Mouse (Mus musculus): ENCODE results near the gene Ttc28. TPM values are rescaled to one million over a fixed set of nuclear protein-coding genes. Genes with fewer than 3 reads are reported as not detected.
A peak's percentile ranks its signal among the peaks of the same experiment; 100 is the strongest.

Ttc28 gene
- polyA plus RNA-seq, 1 experiment from 2014 or later: 4.2 TPM

DNA sequence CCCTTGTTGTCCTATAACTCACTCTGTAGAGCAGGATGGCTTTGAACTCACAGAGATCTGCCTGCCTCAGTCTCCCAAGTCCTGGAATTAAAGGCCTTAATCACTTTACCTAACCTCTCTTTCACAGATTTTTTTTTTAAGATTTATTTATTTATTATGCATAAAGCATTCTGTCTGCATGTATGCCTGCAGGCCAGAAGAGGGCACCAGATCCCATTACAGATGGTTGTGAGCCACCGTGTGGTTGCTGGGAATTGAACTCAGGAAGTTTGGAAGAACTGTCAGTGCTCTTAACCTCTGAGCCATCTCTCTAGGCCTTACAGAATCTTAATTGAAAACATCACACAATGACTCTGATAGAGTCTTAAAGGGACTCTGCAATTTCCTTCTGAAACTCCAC is 26.6 kb upstream of the Ttc28 start:
- 75% methylated on average over 1 of the region's 1 CpGs for WGBS
- Histone ChIP-seq H3K9ac (ENCODE audit: low read depth, low read length) (no peak overlapping the region), H3K4me1 (ENCODE audit: control insufficient read depth, insufficient read depth, low read length) (no peaks in the 10 kb centered on the region), H3K4me2 (ENCODE audit: low read depth, low read length) (no peak overlapping the region), H3K36me3 (ENCODE audit: control insufficient read depth, insufficient read depth, low read length) (peaks cover 4% of the 10 kb centered on the region), H3K4me3 (ENCODE audit: low read length) (no peak overlapping the region), H3K9me3 (ENCODE audit: control insufficient read depth, low read length) (no peaks in the 10 kb centered on the region), H3K27me3 (replicated peaks; ENCODE audit: control insufficient read depth, insufficient read depth, low read length) (no peaks in the 10 kb centered on the region), H3K27ac (ENCODE audit: low read length) (no peak overlapping the region)
- ATAC-seq: no peak

DNA sequence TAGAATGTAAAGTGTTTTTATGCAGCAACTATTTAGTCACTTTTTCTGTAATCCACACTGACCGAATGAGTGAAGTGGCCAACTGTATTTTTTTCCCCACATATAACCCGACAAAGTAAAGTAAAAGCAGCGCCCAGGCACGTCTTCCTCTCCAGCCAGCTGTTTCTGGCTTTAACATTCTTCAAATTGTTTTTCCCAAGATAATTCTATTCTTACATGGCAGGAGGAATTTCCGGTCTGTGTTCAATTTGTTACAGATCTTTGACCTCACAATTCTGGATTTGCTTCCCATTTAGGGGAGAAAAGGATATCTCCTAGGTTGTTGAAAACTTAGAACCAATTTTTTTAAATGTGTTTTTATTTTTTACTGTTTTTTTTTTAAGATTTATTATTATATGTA is 22.5 kb upstream of the Ttc28 start:
- Histone ChIP-seq H3K4me3 (ENCODE audit: low read length) (no peak overlapping the region), H3K9ac (ENCODE audit: low read depth, low read length) (no peak overlapping the region), H3K4me2 (ENCODE audit: low read depth, low read length) (no peak overlapping the region), H3K27ac (ENCODE audit: low read length) (no peak overlapping the region), H3K9me3 (ENCODE audit: control insufficient read depth, low read length) (no peaks in the 10 kb centered on the region), H3K27me3 (replicated peaks; ENCODE audit: control insufficient read depth, insufficient read depth, low read length) (no peaks in the 10 kb centered on the region), H3K36me3 (ENCODE audit: control insufficient read depth, insufficient read depth, low read length) (peaks cover 3% of the 10 kb centered on the region; the same call in 1 of the 2 replicates), H3K4me1 (ENCODE audit: control insufficient read depth, insufficient read depth, low read length) (peaks cover 4% of the 10 kb centered on the region)
- WGBS: 61% methylated on average over 5 of the region's 5 CpGs
- no peak for ATAC-seq

DNA sequence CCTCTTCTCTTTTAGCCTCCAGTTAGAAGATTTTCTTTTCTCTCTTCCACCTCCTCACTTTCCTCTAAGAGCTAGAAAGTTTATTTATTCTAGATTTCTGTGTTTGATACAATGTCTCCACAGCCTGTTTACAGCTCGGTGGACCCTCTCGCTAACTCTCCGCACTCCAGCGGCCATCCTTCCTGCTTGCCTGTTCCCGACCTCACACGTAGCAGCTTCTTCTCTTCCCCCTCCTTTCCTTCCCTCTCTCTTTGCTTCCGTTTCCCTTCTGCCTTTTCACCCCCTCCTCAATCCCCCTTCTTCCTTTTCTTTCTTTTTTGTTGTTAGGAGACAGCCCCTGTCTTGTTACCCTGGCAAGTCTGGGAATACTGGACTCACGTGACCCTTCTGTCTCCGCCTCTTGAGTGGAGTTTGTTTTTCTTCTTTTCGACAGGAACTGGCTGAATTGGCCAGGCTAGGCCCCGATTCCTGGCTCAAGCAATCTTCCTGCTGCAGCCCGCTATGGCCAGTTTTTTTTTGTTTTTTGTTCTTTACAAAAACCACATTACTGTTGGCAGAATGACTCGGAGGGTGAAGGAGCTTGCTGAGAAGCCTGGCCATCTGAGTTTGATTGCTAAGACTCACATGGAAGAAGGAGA is 20.5 kb upstream of the Ttc28 start:
- peak overlapping the region; percentile 25 for H3K4me3 ChIP-seq (ENCODE audit: low read length)
- peaks cover 4% of the 10 kb centered on the region for H3K4me1 ChIP-seq (ENCODE audit: control insufficient read depth, insufficient read depth, low read length)
- 0 out of 2 replicates have a peak overlapping the region, but pooled peaks have one; percentile 1 for H3K9ac ChIP-seq (ENCODE audit: low read depth, low read length)
- H3K27me3 ChIP-seq (replicated peaks; ENCODE audit: control insufficient read depth, insufficient read depth, low read length): no peaks in the 10 kb centered on the region
- peak overlapping the region; percentile 82 for H3K27ac ChIP-seq (ENCODE audit: low read length)
- peak; percentile 66 for ATAC-seq
- H3K36me3 ChIP-seq (ENCODE audit: control insufficient read depth, insufficient read depth, low read length): 0 out of 2 replicates have a peak, but pooled peaks cover 5% of the 10 kb centered on the region
- 28% methylated on average over 13 of the region's 13 CpGs for WGBS
- H3K9me3 ChIP-seq (ENCODE audit: control insufficient read depth, low read length): no peaks in the 10 kb centered on the region
- peak overlapping the region; percentile 33 for H3K4me2 ChIP-seq (ENCODE audit: low read depth, low read length)

DNA sequence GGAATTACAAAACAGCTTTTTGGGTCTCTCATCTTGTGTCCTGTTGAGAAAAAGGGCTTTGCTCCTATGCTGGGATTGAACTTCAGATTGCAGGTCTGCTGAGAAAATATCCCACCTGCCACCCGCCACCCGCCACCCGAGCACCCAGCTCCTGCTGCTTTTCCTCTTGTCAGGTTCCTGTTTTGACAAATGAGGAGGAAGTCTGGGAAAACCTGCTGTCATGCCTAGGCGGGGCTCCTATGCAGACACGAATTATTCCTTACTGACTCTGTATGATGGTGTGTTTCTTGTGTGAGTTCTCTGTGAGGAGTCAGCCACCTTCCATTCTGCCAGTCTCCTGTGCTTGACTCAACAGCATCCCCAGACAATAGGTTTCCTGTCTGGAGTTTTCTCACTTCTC is 19.2 kb upstream of the Ttc28 start:
- Histone ChIP-seq H3K4me1 (ENCODE audit: control insufficient read depth, insufficient read depth, low read length) (peaks cover 4% of the 10 kb centered on the region), H3K4me3 (ENCODE audit: low read length) (no peak overlapping the region), H3K27me3 (replicated peaks; ENCODE audit: control insufficient read depth, insufficient read depth, low read length) (no peaks in the 10 kb centered on the region), H3K9me3 (ENCODE audit: control insufficient read depth, low read length) (no peaks in the 10 kb centered on the region), H3K4me2 (ENCODE audit: low read depth, low read length) (no peak overlapping the region), H3K36me3 (ENCODE audit: control insufficient read depth, insufficient read depth, low read length) (0 out of 2 replicates have a peak, but pooled peaks cover 5% of the 10 kb centered on the region), H3K9ac (ENCODE audit: low read depth, low read length) (no peak overlapping the region), H3K27ac (ENCODE audit: low read length) (no peak overlapping the region)
- WGBS: 85% methylated on average over 5 of the region's 5 CpGs
- ATAC-seq: no peak

DNA sequence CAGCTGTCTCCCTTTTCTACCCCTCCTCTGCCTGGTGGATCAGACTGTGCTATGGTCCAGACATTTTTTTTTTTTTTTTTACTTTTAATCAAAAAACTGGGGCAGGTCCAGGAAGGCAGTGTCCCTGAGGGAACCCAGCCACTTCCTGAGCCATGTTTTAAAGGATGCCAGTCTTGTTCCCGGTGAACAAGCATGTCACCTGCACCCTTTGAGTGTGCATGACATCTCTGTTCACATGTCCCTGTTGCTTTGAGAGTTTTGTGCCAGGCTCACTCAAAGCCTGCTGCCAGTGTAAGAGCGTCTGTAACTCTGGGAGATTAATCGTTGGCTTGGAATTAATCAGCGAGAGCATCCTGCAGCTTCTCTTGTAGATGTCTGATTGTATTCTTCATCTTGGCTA is 11.1 kb upstream of the Ttc28 start:
- no peak overlapping the region for H3K4me2 ChIP-seq (ENCODE audit: low read depth, low read length)
- H3K4me3 ChIP-seq (ENCODE audit: low read length): no peak overlapping the region
- 0 out of 2 replicates have a peak overlapping the region, but pooled peaks have one; percentile 44 for H3K27ac ChIP-seq (ENCODE audit: low read length)
- no peak for ATAC-seq
- 62% methylated on average over 4 of the region's 4 CpGs for WGBS
- H3K9ac ChIP-seq (ENCODE audit: low read depth, low read length): no peak overlapping the region
- H3K4me1 ChIP-seq (ENCODE audit: control insufficient read depth, insufficient read depth, low read length): no peaks in the 10 kb centered on the region
- H3K27me3 ChIP-seq (replicated peaks; ENCODE audit: control insufficient read depth, insufficient read depth, low read length): no peaks in the 10 kb centered on the region
- no peaks in the 10 kb centered on the region for H3K9me3 ChIP-seq (ENCODE audit: control insufficient read depth, low read length)
- H3K36me3 ChIP-seq (ENCODE audit: control insufficient read depth, insufficient read depth, low read length): no peaks in the 10 kb centered on the region

DNA sequence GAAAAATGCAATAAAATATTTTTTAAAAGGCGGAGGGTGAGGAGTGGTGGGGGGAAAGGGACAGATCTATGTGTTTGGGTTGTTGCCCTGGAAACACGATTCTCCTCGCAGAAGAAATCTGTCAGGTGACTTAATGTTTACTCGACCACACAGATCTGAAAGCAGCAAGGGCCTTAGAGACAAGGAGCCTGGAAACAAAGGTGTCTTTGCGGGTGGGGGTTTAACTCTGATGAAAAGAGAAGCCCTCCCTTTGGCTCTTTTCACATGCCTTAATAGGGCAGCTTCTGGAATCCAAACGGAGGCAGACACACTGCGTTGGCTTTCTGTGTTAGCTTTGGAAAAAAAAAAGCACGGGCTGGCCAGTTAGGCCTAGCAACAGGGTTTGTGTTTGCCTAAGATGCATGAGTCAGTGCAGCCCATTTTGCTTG is 10.3 kb upstream of the Ttc28 start:
- H3K9me3 ChIP-seq (ENCODE audit: control insufficient read depth, low read length): no peaks in the 10 kb centered on the region
- peak; percentile 46; the same call in 1 of the 2 replicates for ATAC-seq
- WGBS: 18% methylated on average over 8 of the region's 8 CpGs
- no peaks in the 10 kb centered on the region for H3K36me3 ChIP-seq (ENCODE audit: control insufficient read depth, insufficient read depth, low read length)
- peak overlapping the region; percentile 32; the same call in 1 of the 2 replicates for H3K27ac ChIP-seq (ENCODE audit: low read length)
- H3K4me2 ChIP-seq (ENCODE audit: low read depth, low read length): no peak overlapping the region
- H3K4me3 ChIP-seq (ENCODE audit: low read length): no peak overlapping the region
- no peaks in the 10 kb centered on the region for H3K4me1 ChIP-seq (ENCODE audit: control insufficient read depth, insufficient read depth, low read length)
- no peak overlapping the region for H3K9ac ChIP-seq (ENCODE audit: low read depth, low read length)
- no peaks in the 10 kb centered on the region for H3K27me3 ChIP-seq (replicated peaks; ENCODE audit: control insufficient read depth, insufficient read depth, low read length)

DNA sequence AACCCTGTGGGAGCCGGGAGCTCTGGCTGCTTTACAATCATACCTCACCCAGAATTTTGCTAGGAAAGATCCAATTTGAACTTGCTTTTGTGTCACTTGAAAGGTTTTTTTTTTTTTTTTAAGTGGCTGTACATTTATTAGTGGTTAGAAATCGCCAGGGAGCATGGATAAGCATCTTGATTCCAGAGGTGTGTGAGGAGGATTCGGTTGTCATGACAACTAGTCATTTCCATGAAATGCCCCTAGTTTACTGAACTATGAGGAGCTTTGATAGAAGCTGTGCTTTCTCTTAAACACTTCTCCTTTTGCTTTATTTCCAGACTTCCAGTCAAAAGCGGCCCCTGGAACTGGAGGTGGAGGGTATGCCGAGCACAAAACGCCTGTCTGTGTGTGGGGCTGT is 6.4 kb upstream of the Ttc28 start:
- H3K4me3 ChIP-seq (ENCODE audit: low read length): no peak overlapping the region
- no peak overlapping the region for H3K9ac ChIP-seq (ENCODE audit: low read depth, low read length)
- no peaks in the 10 kb centered on the region for H3K4me1 ChIP-seq (ENCODE audit: control insufficient read depth, insufficient read depth, low read length)
- no peak for ATAC-seq
- WGBS: 86% methylated on average over 6 of the region's 6 CpGs
- no peak overlapping the region for H3K27ac ChIP-seq (ENCODE audit: low read length)
- no peak overlapping the region for H3K4me2 ChIP-seq (ENCODE audit: low read depth, low read length)
- no peaks in the 10 kb centered on the region for H3K9me3 ChIP-seq (ENCODE audit: control insufficient read depth, low read length)
- H3K27me3 ChIP-seq (replicated peaks; ENCODE audit: control insufficient read depth, insufficient read depth, low read length): no peaks in the 10 kb centered on the region
- H3K36me3 ChIP-seq (ENCODE audit: control insufficient read depth, insufficient read depth, low read length): no peaks in the 10 kb centered on the region

DNA sequence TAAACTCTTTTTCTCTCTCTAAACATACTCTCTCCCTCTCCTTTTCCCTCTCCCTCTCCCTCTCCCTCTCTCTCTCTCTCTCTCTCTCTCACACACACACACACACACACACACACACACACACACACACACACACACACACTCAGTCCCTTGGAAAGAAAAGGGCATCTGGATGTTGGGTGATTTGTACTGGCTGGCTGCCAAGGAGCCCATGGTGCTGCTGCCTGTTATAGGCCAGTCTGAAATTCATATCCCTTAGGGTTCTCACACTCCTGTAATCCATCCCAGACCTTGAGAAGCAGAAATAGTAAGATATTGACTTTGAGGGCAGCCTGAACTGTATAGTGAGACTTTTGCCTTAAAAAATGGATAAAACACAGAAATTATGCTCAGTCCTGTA is 4.9 kb upstream of the Ttc28 start:
- Histone ChIP-seq H3K4me3 (ENCODE audit: low read length) (no peak overlapping the region), H3K9ac (ENCODE audit: low read depth, low read length) (no peak overlapping the region), H3K9me3 (ENCODE audit: control insufficient read depth, low read length) (no peaks in the 10 kb centered on the region), H3K27me3 (replicated peaks; ENCODE audit: control insufficient read depth, insufficient read depth, low read length) (no peaks in the 10 kb centered on the region), H3K4me2 (ENCODE audit: low read depth, low read length) (no peak overlapping the region), H3K4me1 (ENCODE audit: control insufficient read depth, insufficient read depth, low read length) (peaks cover 2% of the 10 kb centered on the region; the same call in 1 of the 2 replicates), H3K27ac (ENCODE audit: low read length) (no peak overlapping the region), H3K36me3 (ENCODE audit: control insufficient read depth, insufficient read depth, low read length) (no peaks in the 10 kb centered on the region)
- ATAC-seq: no peak

DNA sequence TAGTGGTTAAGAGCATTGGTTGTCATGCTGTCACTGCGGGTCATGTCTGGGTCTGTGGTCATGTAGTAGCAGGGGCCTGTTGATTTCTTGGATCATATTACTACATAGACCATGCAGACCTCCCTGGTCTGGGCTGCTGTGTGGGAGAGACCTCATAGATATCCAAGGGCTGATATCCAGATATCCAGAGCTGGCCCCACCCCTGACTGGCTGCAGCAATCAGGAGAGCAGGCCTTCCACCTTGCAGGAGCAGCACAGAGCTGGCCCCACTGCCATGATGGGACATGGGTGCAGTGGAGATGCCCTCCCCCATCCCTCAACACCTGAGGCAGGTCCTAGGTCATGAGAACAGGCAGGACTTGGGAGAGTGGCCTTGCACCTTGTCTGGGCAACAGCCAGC is 4.3 kb upstream of the Ttc28 start:
- Histone ChIP-seq H3K9me3 (ENCODE audit: control insufficient read depth, low read length) (no peaks in the 10 kb centered on the region), H3K36me3 (ENCODE audit: control insufficient read depth, insufficient read depth, low read length) (no peaks in the 10 kb centered on the region)
- ATAC-seq: no peak

More for the DNA sequence above, 4.3 kb upstream of the Ttc28 start:
- no peaks in the 10 kb centered on the region for H3K27me3 ChIP-seq (replicated peaks; ENCODE audit: control insufficient read depth, insufficient read depth, low read length)
- H3K4me3 ChIP-seq (ENCODE audit: low read length): no peak overlapping the region
- 100% methylated on average over 1 of the region's 1 CpGs for WGBS
- no peak overlapping the region for H3K4me2 ChIP-seq (ENCODE audit: low read depth, low read length)
- H3K27ac ChIP-seq (ENCODE audit: low read length): no peak overlapping the region
- no peak overlapping the region for H3K9ac ChIP-seq (ENCODE audit: low read depth, low read length)
- peaks cover 6% of the 10 kb centered on the region; the same call in 1 of the 2 replicates for H3K4me1 ChIP-seq (ENCODE audit: control insufficient read depth, insufficient read depth, low read length)
